Mouse (Mus musculus) activated CD4-positive, CD25-positive, alpha-beta regulatory T cell, adult 4 months (primary cell): ENCODE measurements around the gene Prrc2c. TPM values are rescaled to one million over a fixed set of nuclear protein-coding genes. Genes with fewer than 3 reads are reported as not detected.
"Not testable (repeated sequence)": the region's sequence is repeated elsewhere in the genome, so short reads cannot be mapped to it uniquely, and the experiment has no call there.

Experiments
- ATAC-seq: one replicate; pipeline ENCODE4 v1.8.0; 2017
- polyA plus RNA-seq, 2 experiments: library from polyadenylated mRNA; unstranded; fragments of 100-300 nt; shearing (Covaris generic); gene quantifications; one replicate each; pipeline ENCODE4 v1.2.1; 2017

The Prrc2c gene
- polyA plus RNA-seq, 2 experiments from 2014 or later = 211 to 280 TPM

GRCm38 (mm10) chr1:162665486-162666174 lies 74.7 kb downstream of the Prrc2c start:
- ATAC-seq = no peak

- ATAC-seq = peak; percentile 80
These were observed 75.4 kb downstream of the Prrc2c start for GRCm38 (mm10) chr1:162664826-162665475.

GRCm38 (mm10) chr1:162660276-162660860 lies 80.0 kb downstream of the Prrc2c start:
- no peak for ATAC-seq

GRCm38 (mm10) chr1:162658119-162658518 lies 82.2 kb downstream of the Prrc2c start, which contains the start of gene Myocos:
Gene Myocos, minus strand, starts transcription at chr1:162658219.
- no peak for ATAC-seq

GRCm38 (mm10) chr1:162648416-162648815 lies 91.9 kb downstream of the Prrc2c start:
- no peak for ATAC-seq

GRCm38 (mm10) chr1:162646083-162646686 lies 94.2 kb downstream of the Prrc2c start:
- ATAC-seq = no peak

GRCm38 (mm10) chr1:162643752-162644151 lies 96.6 kb downstream of the Prrc2c start:
- ATAC-seq = no peak

- no peak for ATAC-seq
These were observed 97.8 kb downstream of the Prrc2c start for GRCm38 (mm10) chr1:162642591-162642990.

- no peak for ATAC-seq
These were observed 100.5 kb downstream of the Prrc2c start for GRCm38 (mm10) chr1:162639861-162640260.

- no peak for ATAC-seq
These were observed 101.2 kb downstream of the Prrc2c start, which contains the start of gene Myoc for GRCm38 (mm10) chr1:162639051-162639750. Gene Myoc, plus strand, starts transcription at chr1:162639155.

GRCm38 (mm10) chr1:162638535-162638934 lies 101.8 kb downstream of the Prrc2c start:
- no peak for ATAC-seq

- ATAC-seq = no peak
These were observed 103.8 kb downstream of the Prrc2c start for GRCm38 (mm10) chr1:162636516-162636915.

GRCm38 (mm10) chr1:162635291-162635931 lies 104.9 kb downstream of the Prrc2c start:
- not testable (repeated sequence) for ATAC-seq

- ATAC-seq = not testable (repeated sequence)
These were observed 112.0 kb downstream of the Prrc2c start for GRCm38 (mm10) chr1:162628326-162628725.

- ATAC-seq = not testable (repeated sequence)
These were observed 112.5 kb downstream of the Prrc2c start for GRCm38 (mm10) chr1:162627821-162628220.

- ATAC-seq = no peak
These were observed 115.1 kb downstream of the Prrc2c start for GRCm38 (mm10) chr1:162625229-162625628.

GRCm38 (mm10) chr1:162623895-162624294 lies 116.5 kb downstream of the Prrc2c start:
- ATAC-seq = no peak

Other genes starting within 250 kb of the Prrc2c start
- 1 to 10 TPM; 4.5 to 8.5 TPM for gene Mettl13, start 192.0 kb downstream of the Prrc2c start, polyA plus RNA-seq
- gene Vamp4, start 170.0 kb downstream of the Prrc2c start, polyA plus RNA-seq = 10 to 100 TPM; 86.2 to 94.2 TPM
- gene Myoc, start 101.4 kb downstream of the Prrc2c start, polyA plus RNA-seq = not detected
- gene Myocos, start 82.3 kb downstream of the Prrc2c start, polyA plus RNA-seq = not detected
- not detected for gene Fmo4, start 73.4 kb upstream of the Prrc2c start, polyA plus RNA-seq
- gene Fmo1, start 126.1 kb upstream of the Prrc2c start, polyA plus RNA-seq = 1 to 10 TPM in 1 of 2 experiments, under 1 TPM in 1; 0.34 to 3.6 TPM
- gene Fmo2, start 158.2 kb upstream of the Prrc2c start, polyA plus RNA-seq = not detected
- not detected for gene Fmo6, start 197.0 kb upstream of the Prrc2c start, polyA plus RNA-seq
- not detected for gene Fmo3, start 244.0 kb upstream of the Prrc2c start, polyA plus RNA-seq